Mouse (Mus musculus) kidney, adult 11 months (tissue): ENCODE results near the gene Mnd1.

ENCODE experiments used
- DNase-seq: peaks from one replicate; pipeline ENCODE4 v3.0.0; 2022

Gene Mnd1

DNA sequence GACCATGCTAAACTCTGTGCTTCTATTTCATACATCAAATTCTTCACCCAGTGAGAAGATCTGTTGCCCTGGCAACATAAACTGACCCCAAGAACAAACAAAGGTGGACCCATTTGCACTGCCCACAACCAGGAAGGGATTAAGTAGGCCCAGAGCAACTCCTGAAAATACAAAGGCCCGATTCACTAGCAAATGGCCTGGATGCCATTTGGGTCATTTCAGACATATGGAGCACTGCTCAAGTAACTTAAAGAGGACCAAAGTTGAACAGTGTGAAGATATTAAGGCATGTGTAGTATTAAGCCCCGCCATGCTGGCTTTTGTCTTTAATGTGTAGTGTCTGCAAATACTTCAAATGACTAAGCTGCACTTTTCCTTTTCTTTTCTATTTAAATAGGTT is 68.7 kb downstream of the Mnd1 start:
- DNase-seq = no peak

GRCm38 (mm10) chr3:84086337-84086736 is 69.2 kb downstream of the Mnd1 start:
- no peak for DNase-seq

DNA sequence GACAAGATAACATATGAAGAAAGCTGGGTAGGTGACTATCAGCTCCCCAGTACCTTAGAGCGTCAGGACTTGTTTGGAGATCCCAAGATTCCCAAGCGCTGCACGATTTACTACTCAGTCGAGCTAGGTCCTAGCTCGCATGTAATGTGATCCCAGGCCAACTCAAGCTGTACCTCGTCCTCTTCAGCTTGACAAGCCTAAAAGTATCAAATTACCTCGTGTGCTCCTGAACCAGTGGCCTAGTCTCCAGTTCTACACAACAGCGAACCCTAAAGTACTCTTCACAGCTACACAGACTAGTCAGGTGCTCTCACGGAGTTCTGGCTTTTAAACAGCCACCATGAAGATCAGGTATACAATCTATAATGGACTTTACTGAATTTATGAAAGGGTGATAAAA is 70.2 kb downstream of the Mnd1 start:
- no peak for DNase-seq

DNA sequence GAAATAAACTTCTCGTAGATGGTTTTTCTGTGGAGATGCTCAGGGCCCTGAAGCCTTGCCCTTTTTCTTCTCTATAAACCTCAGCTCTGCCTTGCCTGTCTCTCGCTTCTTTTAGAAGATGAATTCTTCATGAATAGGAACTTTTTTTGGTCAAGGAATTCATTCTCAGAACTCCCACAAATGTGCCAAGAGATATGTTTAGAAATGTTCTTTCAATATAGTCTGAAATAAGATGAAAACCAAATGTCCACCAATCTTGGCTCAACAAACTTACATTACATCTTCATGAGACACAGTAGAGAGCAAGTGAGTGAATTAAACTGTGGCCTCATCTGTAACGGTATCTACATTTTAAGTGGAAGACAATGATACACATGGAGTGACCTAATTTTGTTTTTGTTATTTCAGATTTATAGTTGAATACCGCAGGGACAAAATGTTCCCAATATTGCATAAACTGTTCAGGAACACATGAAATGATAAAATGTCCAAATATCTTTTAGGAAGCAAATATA is 74.3 kb downstream of the Mnd1 start:
- DNase-seq = no peak

GRCm38 (mm10) chr3:84080074-84080473 is 75.5 kb downstream of the Mnd1 start:
- DNase-seq = no peak

DNA sequence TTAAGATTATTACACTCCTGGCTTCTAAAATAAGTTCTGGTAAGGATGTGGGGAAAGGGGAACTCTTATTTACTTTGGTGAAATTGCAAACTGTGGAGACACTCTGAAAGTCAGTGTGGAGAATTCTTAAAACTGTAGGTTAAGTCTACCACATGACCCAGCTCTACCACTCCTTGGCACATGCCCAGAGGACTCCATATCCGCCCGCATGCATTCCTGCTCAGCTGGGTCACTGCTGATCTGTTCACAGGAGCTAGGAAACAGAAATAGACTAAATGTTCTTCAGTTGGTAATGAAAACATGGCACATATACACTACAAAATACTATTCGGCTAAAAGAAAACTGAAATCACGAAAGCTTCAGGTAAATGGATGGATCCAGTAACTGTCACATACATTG is 78.1 kb downstream of the Mnd1 start:
- no peak for DNase-seq

DNA sequence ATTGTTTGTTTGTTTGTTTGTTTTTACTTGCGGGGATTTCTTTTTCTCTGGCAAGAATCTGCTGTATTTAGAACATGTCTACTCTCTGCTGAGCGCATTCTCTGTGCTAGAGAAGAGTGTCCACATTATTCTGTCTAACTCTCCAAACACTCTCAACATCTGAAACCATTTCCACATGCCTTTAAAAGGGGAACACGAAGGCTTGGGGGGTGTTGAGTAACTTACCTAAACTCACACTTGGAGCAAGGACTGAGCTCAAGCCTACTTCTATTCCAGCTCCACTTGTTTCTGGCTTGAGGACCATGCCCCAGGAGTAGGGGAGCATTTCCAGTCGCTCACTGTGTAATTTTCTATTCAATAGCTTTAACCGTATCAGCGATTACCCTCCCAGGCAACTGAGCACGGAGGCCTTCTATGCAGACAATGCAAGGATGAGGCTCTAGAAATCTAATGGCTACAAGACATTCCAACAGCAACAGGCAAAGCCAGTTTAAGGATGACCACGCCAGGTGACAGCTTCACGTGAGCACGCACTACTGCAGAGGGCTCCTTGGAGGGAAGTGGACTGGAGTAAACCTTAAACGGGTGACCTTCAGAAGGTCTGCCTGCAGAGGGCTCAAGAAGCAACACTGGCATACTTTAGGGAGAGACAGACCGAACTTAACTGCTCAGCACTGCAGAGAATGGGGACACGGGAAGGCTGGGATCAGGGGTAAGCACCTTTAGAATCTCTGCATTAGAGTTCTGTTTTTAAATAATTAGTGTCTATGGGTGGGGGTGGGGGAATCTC is 78.8 kb downstream of the Mnd1 start:
- DNase-seq = no peak

DNA sequence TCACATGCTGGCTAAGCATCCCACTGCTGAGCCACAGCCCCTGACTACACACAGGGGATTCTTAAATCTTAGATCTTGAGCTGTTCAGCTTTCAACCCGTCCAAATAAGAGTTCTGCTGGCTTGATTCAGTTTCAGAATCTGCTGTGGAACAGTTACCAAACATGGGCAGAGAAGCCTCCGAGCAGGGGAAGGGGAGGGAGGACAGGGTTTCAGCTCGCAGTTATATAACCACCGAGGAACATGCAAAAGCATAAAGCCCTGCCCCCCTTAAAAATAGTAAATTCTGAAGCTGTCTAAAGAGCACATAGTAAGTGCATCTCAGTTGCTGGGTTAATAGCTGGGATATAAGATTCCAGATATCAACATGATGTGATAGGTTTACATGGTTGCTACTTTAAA is 80.1 kb downstream of the Mnd1 start:
- no peak for DNase-seq

- DNase-seq = no peak
Observed at GRCm38 (mm10) chr3:84074777-84075176, 80.8 kb downstream of the Mnd1 start.

GRCm38 (mm10) chr3:84071641-84072040 is 83.9 kb downstream of the Mnd1 start:
- DNase-seq = no peak

- no peak for DNase-seq
Observed at GRCm38 (mm10) chr3:84070811-84071210, 84.8 kb downstream of the Mnd1 start.

GRCm38 (mm10) chr3:84068831-84069709 is 86.5 kb downstream of the Mnd1 start:
- no peak for DNase-seq

DNA sequence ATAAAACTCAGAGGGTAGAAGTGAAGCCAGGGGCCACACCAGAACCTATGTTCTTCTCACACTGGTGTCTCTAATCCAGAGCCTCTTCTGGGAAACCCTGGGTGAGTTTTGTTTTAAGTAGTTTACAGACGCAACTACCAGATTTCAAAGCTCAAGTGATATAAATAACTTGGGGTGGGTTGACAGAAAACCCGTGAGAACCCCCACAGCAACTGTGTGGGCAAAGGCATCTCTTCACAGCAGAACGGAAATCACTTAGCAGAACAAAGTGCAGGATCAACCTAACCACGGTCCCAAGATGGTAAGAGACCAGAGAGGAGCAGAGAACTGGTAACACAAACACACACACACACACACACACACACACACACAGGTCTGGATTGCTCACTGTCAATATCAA is 89.8 kb downstream of the Mnd1 start:
- no peak for DNase-seq

GRCm38 (mm10) chr3:84063369-84063914 is 92.1 kb downstream of the Mnd1 start:
- DNase-seq = no peak

DNA sequence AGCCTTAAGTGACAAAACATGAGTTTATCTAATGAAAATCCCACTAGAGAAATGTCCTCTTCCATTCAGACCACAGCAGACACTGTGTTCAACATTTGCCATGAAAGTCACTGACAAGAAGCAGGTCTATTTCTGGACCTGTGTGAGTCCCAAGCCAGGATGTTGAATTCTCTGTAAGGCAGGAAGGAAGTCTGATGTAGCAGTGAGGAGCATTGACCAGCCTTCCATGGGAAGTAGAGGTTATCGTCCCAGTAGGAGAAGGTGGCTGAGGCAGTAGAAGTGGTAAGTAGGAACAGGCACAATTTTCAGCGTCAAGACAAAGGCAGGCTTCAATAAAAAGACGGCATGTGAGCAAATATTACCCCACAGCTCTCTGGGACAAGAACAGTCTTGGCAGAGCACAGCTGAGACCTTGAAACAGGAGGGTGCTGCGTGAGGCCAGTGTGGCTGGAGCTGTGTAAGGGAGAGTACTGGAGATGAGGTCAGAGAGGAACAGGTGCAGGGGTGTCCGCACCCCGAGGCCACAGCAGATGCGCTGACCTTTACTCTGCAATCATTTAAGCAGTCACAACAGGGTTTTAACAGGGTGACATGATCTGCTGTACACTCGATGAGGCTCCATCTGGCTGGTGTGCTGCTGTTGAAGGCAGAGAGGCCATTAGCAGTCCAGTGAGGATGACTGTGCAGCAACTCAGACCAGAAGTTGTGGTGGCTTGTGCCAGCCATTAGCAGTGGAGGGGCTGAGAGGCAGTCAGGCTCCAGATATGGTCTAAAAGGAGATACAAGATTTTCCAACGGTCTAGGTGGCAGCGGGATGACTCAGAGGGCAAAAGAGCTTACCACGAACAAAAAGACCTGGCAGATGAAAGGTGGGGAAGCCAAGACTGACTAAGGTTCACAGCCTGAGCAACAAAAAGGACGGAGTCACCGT is 93.8 kb downstream of the Mnd1 start:
- DNase-seq = no peak

DNA sequence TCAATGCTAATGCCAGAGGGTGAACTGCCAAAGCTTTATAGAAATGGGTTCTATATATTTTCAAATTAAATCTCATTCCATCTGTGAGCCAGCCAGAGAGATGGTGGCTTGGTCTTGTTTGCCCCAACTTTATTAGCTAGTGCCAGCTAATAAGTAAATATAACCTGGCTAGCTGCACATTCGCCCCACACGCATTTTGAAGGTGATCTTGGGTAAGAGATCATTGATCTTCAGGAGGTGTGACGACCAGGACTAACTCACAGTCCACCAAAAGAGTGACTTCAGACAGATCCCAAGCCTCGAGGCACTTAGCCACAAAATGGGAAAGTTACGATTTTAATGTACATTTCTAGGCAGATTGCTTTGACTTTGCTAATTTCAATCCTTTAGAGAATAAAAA is 94.6 kb downstream of the Mnd1 start:
- no peak for DNase-seq

DNA sequence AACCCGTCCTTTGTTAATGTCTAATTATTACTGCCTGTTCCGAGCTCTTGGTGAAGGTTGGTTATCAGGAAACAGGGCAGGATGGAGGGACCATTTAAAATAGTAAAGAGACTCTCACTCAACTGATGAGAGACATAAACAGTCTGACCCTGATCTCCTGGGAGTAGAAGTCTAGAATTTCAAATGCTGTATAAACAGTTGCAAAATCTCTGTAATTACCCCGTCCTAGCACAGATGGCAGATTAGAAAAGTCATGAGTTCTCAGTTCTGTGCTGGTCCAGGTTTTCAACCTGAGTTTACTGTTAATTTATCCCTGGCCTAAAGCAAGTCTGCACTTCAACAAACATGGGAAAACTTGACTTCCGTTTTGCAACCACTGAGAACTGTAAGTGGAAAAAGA is 95.5 kb downstream of the Mnd1 start:
- no peak for DNase-seq

GRCm38 (mm10) chr3:84059676-84060075 is 95.9 kb downstream of the Mnd1 start:
- DNase-seq = no peak

- DNase-seq = no peak
Observed at GRCm38 (mm10) chr3:84059261-84059660, 96.3 kb downstream of the Mnd1 start.

DNA sequence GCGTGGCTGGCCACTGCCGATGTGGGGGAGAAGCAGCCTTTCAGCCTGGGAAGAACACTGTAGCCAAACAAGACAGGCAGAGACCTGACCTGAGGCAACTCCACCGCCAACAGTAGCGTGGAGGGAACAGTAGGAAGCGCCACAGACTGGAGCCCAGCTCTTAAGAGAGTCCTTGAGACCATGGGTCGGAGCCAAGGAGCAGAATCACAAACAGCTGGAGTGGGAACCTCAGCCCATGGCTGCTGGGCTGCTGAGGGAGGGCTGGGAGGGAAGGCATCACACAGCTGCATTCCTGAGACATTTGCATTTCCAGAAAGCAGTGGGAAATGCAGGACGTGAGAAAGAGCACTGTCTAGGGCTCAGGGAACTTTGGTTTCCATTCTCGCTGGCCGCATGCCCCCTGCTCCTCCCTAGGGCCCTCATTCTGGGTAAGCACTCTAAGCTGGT is 106.8 kb downstream of the Mnd1 start:
- DNase-seq = no peak

GRCm38 (mm10) chr3:84046206-84046605 is 109.4 kb downstream of the Mnd1 start:
- no peak for DNase-seq

GRCm38 (mm10) chr3:84041739-84042138 is 113.8 kb downstream of the Mnd1 start:
- no peak for DNase-seq
